Mouse (Mus musculus) adrenal gland, adult 8-10 months (tissue): ENCODE measurements at regions not wholly inside any gene's neighbourhood (a gene's known extent, or its start where the extent isn't known, plus 50 kb on each side); places are given as distances from the start of the nearest gene placed in this dataset.

Experiments used
- DNase-seq: peaks from one replicate; pipeline ENCODE4 v3.0.0; 2022

- DNase-seq: no peak
These were observed 117.7 kb downstream of the Pah start for GRCm38 (mm10) chr10:87639339-87639738.

DNA sequence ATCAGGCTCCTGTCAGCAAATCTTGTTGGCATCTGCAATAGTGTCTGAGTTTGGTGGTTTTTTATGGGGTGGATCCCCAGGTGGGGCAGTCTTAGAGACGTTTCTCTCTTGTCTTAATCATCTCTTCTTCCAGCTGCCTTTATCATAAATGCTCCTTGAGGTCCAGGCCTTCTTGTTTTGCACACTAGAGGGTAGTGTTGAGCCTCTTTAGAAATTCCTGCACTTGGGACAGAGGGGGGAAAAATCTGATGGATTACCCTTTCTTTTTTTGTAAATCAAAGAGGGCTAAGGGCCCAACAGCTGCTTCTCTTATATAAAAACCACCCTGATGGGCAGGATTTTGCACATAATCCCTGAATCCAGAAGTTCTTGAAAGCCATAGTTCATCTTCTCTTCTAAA lies 127.5 kb downstream of the Pah start:
- peak; percentile 14 for DNase-seq

DNA sequence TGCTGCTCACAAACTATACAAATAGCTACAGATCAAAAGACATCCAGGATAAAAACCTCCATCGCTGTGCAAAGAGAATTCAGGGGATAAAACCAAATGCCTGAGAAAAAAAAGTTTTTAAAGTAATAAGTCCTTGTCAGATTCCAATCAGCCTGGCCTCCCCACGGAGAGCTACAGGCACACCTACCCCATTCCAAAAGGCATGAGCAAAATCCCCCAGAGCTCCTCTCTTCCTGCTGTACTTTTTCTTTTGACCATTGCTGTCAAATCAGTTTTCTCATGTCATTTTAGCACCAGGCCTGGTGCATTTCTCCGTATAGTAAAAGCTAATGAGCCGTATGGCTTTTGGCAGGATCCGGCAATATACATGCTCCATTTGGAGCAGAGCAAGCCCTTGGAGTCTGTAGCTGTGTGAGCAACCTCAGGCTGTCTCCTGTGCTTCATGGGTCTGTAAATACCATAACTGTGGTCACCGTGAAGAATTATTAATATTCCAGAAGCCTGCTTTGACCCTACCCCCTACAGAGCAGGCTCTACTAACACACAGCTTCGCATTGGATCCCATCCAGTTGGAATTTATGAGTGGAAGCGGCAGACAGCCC lies 130.6 kb downstream of the Pah start:
- DNase-seq: no peak

GRCm38 (mm10) chr10:87654112-87654511 lies 132.5 kb downstream of the Pah start:
- no peak for DNase-seq

- no peak for DNase-seq
These were observed 144.6 kb downstream of the Pah start for GRCm38 (mm10) chr10:87666020-87666718.

DNA sequence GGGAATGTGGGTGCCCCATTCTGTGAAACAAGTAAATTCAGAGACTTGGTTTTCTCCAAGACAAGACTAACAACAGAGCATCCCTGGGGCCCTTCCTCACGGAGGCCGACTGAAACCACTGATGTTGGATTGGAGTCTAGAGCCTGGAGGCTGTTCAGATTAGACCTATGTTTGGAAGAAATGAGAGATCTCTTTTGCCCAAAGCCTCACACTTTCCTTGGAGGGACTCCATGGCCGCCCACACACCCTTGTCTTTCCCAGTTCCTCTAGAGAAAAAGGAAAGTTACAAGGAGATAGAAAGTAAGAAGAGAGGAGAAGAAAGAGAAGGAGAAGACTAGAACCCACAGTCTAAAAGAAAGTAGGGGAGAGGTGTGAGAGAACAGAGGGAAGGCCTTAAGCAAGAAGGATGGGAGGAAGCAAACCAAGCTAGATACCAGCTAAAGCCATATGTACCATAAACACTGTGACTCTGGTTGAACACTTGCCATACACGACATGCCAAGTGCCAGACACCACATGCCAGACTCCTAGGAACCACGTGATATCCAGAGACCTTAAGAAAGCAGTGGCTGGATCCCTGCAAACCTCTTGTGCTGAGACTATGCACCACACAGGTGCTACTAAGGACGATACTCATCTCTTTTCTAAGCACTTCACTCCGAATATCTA lies 145.3 kb downstream of the Pah start:
- DNase-seq: no peak

DNA sequence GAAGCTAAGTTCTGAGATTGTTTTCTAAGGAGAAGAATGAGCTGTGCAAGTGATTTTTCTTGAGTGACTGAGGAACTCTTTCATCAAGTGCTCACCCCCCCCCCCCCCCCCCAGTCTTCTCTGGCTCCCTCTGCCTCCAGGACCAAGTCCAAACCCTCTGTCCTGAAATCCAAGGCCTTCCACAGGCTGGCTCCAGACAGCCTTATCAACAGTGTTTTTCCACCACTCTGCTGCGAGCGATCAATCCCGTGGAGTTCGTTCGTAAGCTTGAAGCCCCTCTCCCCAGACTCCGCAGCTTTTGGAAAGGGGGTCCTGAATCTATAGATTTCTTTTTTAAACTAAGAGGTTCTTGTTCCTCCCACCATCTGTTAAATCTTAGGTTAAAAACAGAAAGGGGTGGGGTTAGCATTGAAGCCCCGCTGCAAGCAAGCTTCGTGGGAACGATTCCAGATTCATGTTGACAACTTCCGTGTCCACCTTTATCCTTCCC lies 146.1 kb downstream of the Pah start:
- DNase-seq: no peak

DNA sequence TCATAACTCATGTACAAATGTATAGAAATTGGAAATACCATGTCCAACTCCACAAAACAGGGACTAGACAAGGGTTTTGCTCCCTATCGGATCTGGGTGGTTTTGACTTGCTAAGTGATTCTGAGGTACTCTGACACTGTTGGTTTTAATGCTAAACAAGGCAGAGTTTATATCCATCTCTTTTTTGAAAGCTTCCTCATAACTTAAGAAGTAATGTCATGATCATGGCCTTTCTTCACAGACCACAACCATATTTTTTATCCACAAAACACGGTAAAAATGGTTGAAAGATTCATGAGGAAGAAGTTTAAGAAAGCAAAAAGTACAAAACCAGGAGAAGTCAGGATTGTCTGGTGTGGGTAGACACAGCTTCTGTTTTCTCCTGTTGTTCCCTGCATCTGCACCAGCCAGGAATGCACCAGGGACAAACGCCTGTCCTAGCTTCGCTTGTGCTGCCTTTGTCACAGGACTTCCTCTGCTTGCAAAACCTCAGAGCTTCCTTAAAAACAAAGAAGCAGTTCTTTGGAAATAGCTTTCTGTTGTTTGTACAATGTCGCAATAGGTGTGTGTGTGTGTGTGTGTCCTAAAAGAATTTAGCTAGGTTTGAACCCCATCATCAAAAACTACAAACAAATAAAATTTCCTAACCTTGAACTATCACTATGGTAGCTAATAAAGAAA lies 153.3 kb downstream of the Pah start:
- no peak for DNase-seq

GRCm38 (mm10) chr10:87676041-87676672 lies 154.6 kb downstream of the Pah start:
- no peak for DNase-seq

DNA sequence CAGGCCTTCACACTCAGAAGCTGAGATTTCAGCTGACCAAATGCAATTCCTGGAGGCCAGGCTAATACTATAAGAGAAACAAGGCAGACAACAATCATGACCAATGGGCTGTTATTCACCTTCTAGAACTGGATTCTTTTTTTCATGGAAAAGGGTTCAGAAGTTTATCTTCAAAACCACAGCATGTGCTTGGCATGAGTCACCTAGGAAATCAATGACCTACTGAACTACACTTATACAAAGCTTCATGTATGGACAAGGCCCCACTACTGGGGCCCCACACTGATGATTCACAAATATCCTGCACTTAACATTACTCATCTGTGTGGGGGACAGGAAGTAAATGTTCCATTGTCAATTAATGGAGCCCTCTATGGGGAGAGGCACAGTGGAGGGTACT lies 157.4 kb downstream of the Pah start:
- DNase-seq: no peak

GRCm38 (mm10) chr10:87686311-87686710 lies 164.7 kb downstream of the Pah start:
- no peak for DNase-seq

DNA sequence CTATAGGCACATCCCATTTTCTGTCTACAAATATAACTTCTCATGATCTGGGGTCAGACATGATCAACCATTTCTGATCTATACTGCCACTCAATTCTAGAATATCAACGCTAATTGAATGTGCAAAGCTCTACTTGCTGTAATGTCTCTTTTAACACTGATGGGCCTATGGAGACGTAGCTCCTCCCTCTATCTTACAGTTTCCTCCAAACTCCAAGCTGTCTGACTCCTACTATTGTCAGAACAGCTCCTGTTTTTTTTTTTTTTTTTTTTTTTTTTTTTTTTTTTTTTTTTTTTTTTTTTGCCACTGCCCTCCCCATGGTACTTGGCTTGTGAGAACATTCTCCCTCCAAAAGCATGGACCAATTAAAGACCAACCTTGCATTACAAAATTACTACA lies 165.2 kb downstream of the Pah start:
- DNase-seq: no peak

DNA sequence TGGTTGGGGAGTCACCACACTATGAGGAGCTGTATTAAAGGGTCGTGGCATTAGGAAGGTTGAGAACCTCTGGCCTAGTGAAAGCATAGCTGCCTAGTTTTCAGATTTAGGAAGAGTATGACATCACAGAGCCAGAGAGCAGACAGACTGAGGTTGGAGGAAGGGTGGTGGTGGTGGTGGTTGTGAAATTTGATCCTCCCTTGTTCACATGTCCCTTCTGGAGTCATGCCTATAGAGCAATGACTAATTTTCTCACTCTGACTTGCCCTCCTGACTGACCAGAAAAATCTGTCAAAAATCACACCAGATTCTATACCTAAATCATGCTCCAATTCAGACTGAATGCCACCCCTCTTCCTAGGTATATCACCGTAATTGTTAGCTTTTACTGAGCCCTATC lies 166.2 kb downstream of the Pah start:
- DNase-seq: no peak

- no peak for DNase-seq
These were observed 167.2 kb upstream of the Igf1 start for GRCm38 (mm10) chr10:87690831-87691230.

- DNase-seq: no peak
These were observed 161.6 kb upstream of the Igf1 start for GRCm38 (mm10) chr10:87696485-87696884.

DNA sequence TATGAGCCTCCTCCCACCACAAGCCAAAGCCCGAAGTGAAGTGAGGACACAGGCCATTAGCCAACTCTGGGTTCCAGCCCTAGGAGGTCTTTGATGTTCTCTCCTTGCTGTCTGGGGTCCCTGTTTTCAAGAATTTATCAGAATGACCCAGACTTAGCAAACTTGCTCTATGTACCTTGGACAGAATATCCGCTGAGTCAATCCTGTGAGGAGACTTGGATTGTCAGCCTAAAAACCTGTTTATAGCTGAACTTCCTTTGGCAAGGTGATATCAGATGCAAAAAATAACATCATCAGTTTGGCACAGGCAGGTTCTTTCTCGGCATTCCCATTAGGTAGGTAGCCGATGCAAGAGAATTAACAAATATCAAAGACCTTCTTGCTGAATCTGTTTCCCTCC lies 146.9 kb upstream of the Igf1 start:
- DNase-seq: no peak

- DNase-seq: peak; percentile 41
These were observed 146.3 kb upstream of the Igf1 start for GRCm38 (mm10) chr10:87711798-87712197.

GRCm38 (mm10) chr10:87715874-87716600 lies 142.0 kb upstream of the Igf1 start:
- no peak for DNase-seq

- DNase-seq: no peak
These were observed 140.9 kb upstream of the Igf1 start for GRCm38 (mm10) chr10:87717156-87717555.

GRCm38 (mm10) chr10:87718491-87718890 lies 139.6 kb upstream of the Igf1 start:
- peak; percentile 8 for DNase-seq

GRCm38 (mm10) chr10:87719978-87720377 lies 138.1 kb upstream of the Igf1 start:
- DNase-seq: no peak

- DNase-seq: no peak
These were observed 135.8 kb upstream of the Igf1 start for GRCm38 (mm10) chr10:87722244-87722643.
